Mouse (Mus musculus) lung, postnatal 0 days (tissue): Measurements from ENCODE around the gene Aen. TPM values are rescaled to one million over a fixed set of nuclear protein-coding genes. Genes with fewer than 3 reads are reported as not detected.

Source experiments
- ATAC-seq: fragments of 200-750 bp; cut with Nextera tagmentation; 2 replicates; pipeline ENCODE4 v1.8.0; 2017; ENCODE audit warnings: moderate library complexity
- DNase-seq: peaks from one replicate; pipeline ENCODE4 v3.0.0-alpha.2; 2016; ENCODE audit warnings: low spot score
- H3K27ac ChIP-seq: fragments of 300-500 bp; sonication (generic); 2 replicates; pipeline ENCODE4 v1.5.1; 2014; ENCODE audit warnings: antibody characterized with exemption, mild to moderate bottlenecking, low read length, mixed read lengths
- H3K27me3 ChIP-seq: fragments of 300-500 bp; sonication (generic); replicated peaks from 2 replicates; pipeline ENCODE4 v1.6.1; 2014; ENCODE audit warnings: low read length, mixed read lengths; ENCODE audit not compliant: insufficient read depth
- H3K36me3 ChIP-seq: fragments of 300-500 bp; sonication (generic); 2 replicates; pipeline ENCODE4 v1.6.1; 2014; ENCODE audit warnings: low read length, mixed read lengths; ENCODE audit not compliant: insufficient read depth
- H3K4me1 ChIP-seq: fragments of 300-500 bp; sonication (generic); 2 replicates; pipeline ENCODE4 v1.6.1; 2014; ENCODE audit warnings: antibody characterized with exemption, low read depth, low read length, mixed read lengths; ENCODE audit not compliant: insufficient read depth
- H3K4me2 ChIP-seq: fragments of 300-500 bp; sonication (generic); replicated peaks from 2 replicates; pipeline ENCODE4 v1.6.1; 2014; ENCODE audit warnings: low read depth, mild to moderate bottlenecking, low read length, moderate library complexity, mixed read lengths
- H3K4me3 ChIP-seq: fragments of 300-500 bp; sonication (generic); 2 replicates; pipeline ENCODE4 v1.5.1; 2014; ENCODE audit warnings: low read depth, low read length
- H3K9ac ChIP-seq: fragments of 300-500 bp; sonication (generic); replicated peaks from 2 replicates; pipeline ENCODE4 v1.6.1; 2014; ENCODE audit warnings: low read depth, mild to moderate bottlenecking
- H3K9me3 ChIP-seq: fragments of 300-500 bp; sonication (generic); 2 replicates; pipeline ENCODE4 v1.6.1; 2016; ENCODE audit warnings: low read length, mixed read lengths
- CTCF ChIP-seq: IDR thresholded peaks from 2 replicates; pipeline ENCODE4 v1.5.1; 2016; ENCODE audit warnings: antibody characterized with exemption, mild to moderate bottlenecking
- EP300 ChIP-seq: IDR thresholded peaks from 2 replicates; pipeline ENCODE4 v1.6.1; 2016; ENCODE audit warnings: antibody characterized with exemption, mild to moderate bottlenecking, control low read depth
- WGBS: fragments of 180-500 bp; shearing (Covaris S2); extraction: QIAGEN DNeasy Blood & Tissue Kit; methylation state at CpG from one replicate; pipeline ENCODE4 v1.1.7; 2014; 5-methylcytosine and 5-hydroxymethylcytosine counted together
- microRNA-seq: library from miRNA; unstranded; fragments of <30 nt; microRNA quantifications from one replicate; pipeline ENCODE4, GENCODE M21; 2016
- polyA plus RNA-seq: library from polyadenylated mRNA; unstranded; fragments of >200 nt; fragmentation: Nextera tagmentation; extraction: Ambion mirVana; gene quantifications from 2 replicates; pipeline ENCODE4 v1.2.1, GENCODE M21; 2015

The Aen gene
- polyA plus RNA-seq, 1 experiment from 2014 or later = 20.0 TPM

GRCm38 (mm10) chr7:78942544-78942943, 46.9 kb downstream of the Aen start:
- no peak overlapping the region for H3K4me2 ChIP-seq
- H3K36me3 ChIP-seq = no peaks in the 10 kb centered on the region
- DNase-seq = no peak
- H3K4me1 ChIP-seq = no peaks in the 10 kb centered on the region
- ATAC-seq = no peak
- H3K9ac ChIP-seq = no peak overlapping the region
- no peaks in the 10 kb centered on the region for H3K27me3 ChIP-seq
- H3K9me3 ChIP-seq = no peaks in the 10 kb centered on the region
- no peak overlapping the region for H3K4me3 ChIP-seq
- no peak overlapping the region for H3K27ac ChIP-seq
- WGBS = 83% methylated on average over 2 of the region's 2 CpGs
- TF ChIP-seq EP300 = no peak
- TF ChIP-seq CTCF = no peak

GRCm38 (mm10) chr7:78953886-78954572, 58.4 kb downstream of the Aen start:
- Histone ChIP-seq H3K4me2 (peak overlapping the region; percentile 44), H3K4me1 (no peaks in the 10 kb centered on the region), H3K9ac (no peak overlapping the region), H3K27me3 (no peaks in the 10 kb centered on the region), H3K9me3 (no peaks in the 10 kb centered on the region), H3K4me3 (no peak overlapping the region), H3K36me3 (no peaks in the 10 kb centered on the region), H3K27ac (no peak overlapping the region)
- DNase-seq (peak; percentile 6), ATAC-seq (peak; percentile 49; the same call in 1 of the 2 replicates)
- no peak for TF ChIP-seq EP300
- TF ChIP-seq CTCF = no peak
- 22% methylated on average over 11 of the region's 11 CpGs for WGBS

- Histone ChIP-seq H3K4me2 (no peak overlapping the region), H3K4me3 (no peak overlapping the region), H3K9me3 (no peaks in the 10 kb centered on the region), H3K27ac (no peak overlapping the region), H3K4me1 (no peaks in the 10 kb centered on the region), H3K27me3 (no peaks in the 10 kb centered on the region), H3K9ac (no peak overlapping the region), H3K36me3 (no peaks in the 10 kb centered on the region)
- WGBS = 71% methylated on average over 6 of the region's 6 CpGs
- DNase-seq = no peak
- TF ChIP-seq CTCF (no peak), EP300 (no peak)
- ATAC-seq = no peak
Observed at GRCm38 (mm10) chr7:78954619-78955018, 59.0 kb downstream of the Aen start.

GRCm38 (mm10) chr7:78955086-78955485, 59.4 kb downstream of the Aen start:
- WGBS = 80% methylated on average over 6 of the region's 6 CpGs
- no peak for TF ChIP-seq EP300
- TF ChIP-seq CTCF = no peak

GRCm38 (mm10) chr7:78958499-78959073, 62.9 kb downstream of the Aen start:
- no peak for DNase-seq
- Histone ChIP-seq H3K27me3 (no peaks in the 10 kb centered on the region), H3K9me3 (no peaks in the 10 kb centered on the region), H3K4me3 (no peak overlapping the region), H3K36me3 (no peaks in the 10 kb centered on the region), H3K27ac (no peak overlapping the region), H3K9ac (no peak overlapping the region), H3K4me1 (no peaks in the 10 kb centered on the region), H3K4me2 (no peak overlapping the region)
- WGBS = 59% methylated on average over 6 of the region's 6 CpGs
- TF ChIP-seq EP300 (no peak), CTCF (no peak)
- no peak for ATAC-seq

More at GRCm38 (mm10) chr7:78955086-78955485, 59.4 kb downstream of the Aen start:
- ATAC-seq (no peak), DNase-seq (no peak)
- Histone ChIP-seq H3K9ac (no peak overlapping the region), H3K27ac (no peak overlapping the region), H3K4me3 (no peak overlapping the region), H3K4me1 (no peaks in the 10 kb centered on the region), H3K4me2 (no peak overlapping the region), H3K36me3 (no peaks in the 10 kb centered on the region), H3K9me3 (no peaks in the 10 kb centered on the region), H3K27me3 (no peaks in the 10 kb centered on the region)

Small RNA genes lying within 50 kb of the gene (microRNA-seq; reads per million reads assigned to microRNA genes)
- not detected for gene Mir7-2

Other genes starting within 250 kb of the Aen start
- gene Ntrk3, start 157.8 kb upstream of the Aen start, polyA plus RNA-seq = 0.83 and 1.3 TPM in 2 replicates
- gene Mrps11, start 112.7 kb upstream of the Aen start, polyA plus RNA-seq = 39.8 and 46.4 TPM in 2 replicates
- 41.7 and 43.1 TPM in 2 replicates for gene Mrpl46, start 112.3 kb upstream of the Aen start, polyA plus RNA-seq
- gene Det1, start 48.6 kb upstream of the Aen start, polyA plus RNA-seq = 7.8 and 8.5 TPM in 2 replicates
- 31.0 and 38.5 TPM in 2 replicates for gene Isg20, start 17.6 kb downstream of the Aen start, polyA plus RNA-seq
- gene Acan, start 157.6 kb downstream of the Aen start, polyA plus RNA-seq = 0.12 TPM in 1 of 2 replicates, not detected in the other
- gene Hapln3, start 235.2 kb downstream of the Aen start, polyA plus RNA-seq = 0.17 TPM in 1 of 2 replicates, not detected in the other